Mouse (Mus musculus): Measurements from ENCODE around the gene Jaml.

GRCm38 (mm10) chr9:45041131-45041838, 37.7 kb upstream of the Jaml start:
- TF ChIP-seq POLR2A (IDR thresholded peaks at IDR 0.05; ENCODE audit: control insufficient read depth, extremely low read depth, insufficient read depth, low read length, poor library complexity) (no peak), CTCF (IDR thresholded peaks at IDR 0.05; ENCODE audit: borderline replicate concordance, control insufficient read depth, extremely low read depth, insufficient read depth, low read length, poor library complexity) (no peak)
